Mouse (Mus musculus) heart, embryonic 10.5 days (tissue): ENCODE data around the gene Cdk20. TPM values are rescaled to one million over a fixed set of nuclear protein-coding genes. Genes with fewer than 3 reads are reported as not detected.
"Not testable (repeated sequence)": the region's sequence is repeated elsewhere in the genome, so short reads cannot be mapped to it uniquely, and the experiment has no call there.

ENCODE experiments used
- DNase-seq: peaks from one replicate; pipeline ENCODE4 v3.0.0-alpha.2; 2017; ENCODE audit warnings: low spot score
- H3K27ac ChIP-seq: fragments of 300-500 bp; sonication (generic); 2 replicates; pipeline ENCODE4 v1.5.1; 2016; ENCODE audit warnings: mild to moderate bottlenecking
- H3K27me3 ChIP-seq: fragments of 300-500 bp; sonication (generic); 2 replicates; pipeline ENCODE4 v1.6.1; 2016; ENCODE audit warnings: mild to moderate bottlenecking; ENCODE audit not compliant: poor library complexity, insufficient read depth, severe bottlenecking
- H3K36me3 ChIP-seq: fragments of 300-500 bp; sonication (generic); 2 replicates; pipeline ENCODE4 v1.6.1; 2016; ENCODE audit warnings: mild to moderate bottlenecking, moderate library complexity
- H3K4me1 ChIP-seq: fragments of 300-500 bp; sonication (generic); 2 replicates; pipeline ENCODE4 v1.6.1; 2016; ENCODE audit warnings: mild to moderate bottlenecking
- H3K4me3 ChIP-seq: fragments of 300-500 bp; sonication (generic); 2 replicates; pipeline ENCODE4 v1.5.1; 2016; ENCODE audit warnings: mild to moderate bottlenecking, moderate library complexity
- H3K9me3 ChIP-seq: fragments of 300-500 bp; sonication (generic); 2 replicates; pipeline ENCODE4 v1.6.1; 2016; ENCODE audit warnings: mild to moderate bottlenecking, moderate library complexity
- WGBS: fragments of 180-500 bp; shearing (Covaris S2); methylation state at CpG from one replicate; pipeline ENCODE4 v1.1.7; 2016; 5-methylcytosine and 5-hydroxymethylcytosine counted together
- polyA plus RNA-seq: library from polyadenylated mRNA; unstranded; fragments of >200 nt; fragmentation: Nextera tagmentation; extraction: Ambion mirVana; gene quantifications from 2 replicates; pipeline ENCODE4 v1.2.1, GENCODE M21; 2016

Cdk20 gene
- polyA plus RNA-seq, 1 experiment from 2014 or later = 6.2 TPM

- 66% methylated on average over 7 of the region's 7 CpGs for WGBS
- H3K27me3 ChIP-seq = no peaks in the 10 kb centered on the region
- H3K27ac ChIP-seq = no peak overlapping the region
- DNase-seq = no peak
- no peaks in the 10 kb centered on the region for H3K9me3 ChIP-seq
- H3K36me3 ChIP-seq = no peaks in the 10 kb centered on the region
- no peak overlapping the region for H3K4me3 ChIP-seq
- H3K4me1 ChIP-seq = peaks cover 6% of the 10 kb centered on the region
These were observed 5.7 kb downstream of the Cdk20 start for GRCm38 (mm10) chr13:64437801-64438200.

GRCm38 (mm10) chr13:64438863-64439452, 6.8 kb downstream of the Cdk20 start:
- Histone ChIP-seq H3K27me3 (no peaks in the 10 kb centered on the region), H3K27ac (peak overlapping the region; percentile 16; the same call in 1 of the 2 replicates), H3K36me3 (no peaks in the 10 kb centered on the region), H3K9me3 (no peaks in the 10 kb centered on the region), H3K4me3 (no peak overlapping the region), H3K4me1 (peaks cover 4% of the 10 kb centered on the region)
- WGBS = 54% methylated on average over 9 of the region's 9 CpGs
- DNase-seq = peak; percentile 89

- DNase-seq = no peak
- Histone ChIP-seq H3K27me3 (no peaks in the 10 kb centered on the region), H3K27ac (no peak overlapping the region), H3K4me1 (peaks cover 4% of the 10 kb centered on the region), H3K4me3 (no peak overlapping the region), H3K9me3 (no peaks in the 10 kb centered on the region), H3K36me3 (no peaks in the 10 kb centered on the region)
- WGBS = 74% methylated on average over 5 of the region's 5 CpGs
These were observed 7.4 kb downstream of the Cdk20 start for GRCm38 (mm10) chr13:64439471-64439870.

GRCm38 (mm10) chr13:64440592-64440991, 8.5 kb downstream of the Cdk20 start:
- Histone ChIP-seq H3K27me3 (no peaks in the 10 kb centered on the region), H3K4me1 (peaks cover 4% of the 10 kb centered on the region), H3K4me3 (no peak overlapping the region), H3K9me3 (no peaks in the 10 kb centered on the region), H3K27ac (no peak overlapping the region), H3K36me3 (no peaks in the 10 kb centered on the region)
- 64% methylated on average over 4 of the region's 4 CpGs for WGBS
- DNase-seq = no peak

GRCm38 (mm10) chr13:64443263-64443894, 11.3 kb downstream of the Cdk20 start:
- whole genome bisulfite sequencing = 48% methylated on average over 4 of the region's 4 CpGs
- Histone ChIP-seq H3K27me3 (no peaks in the 10 kb centered on the region), H3K9me3 (no peaks in the 10 kb centered on the region), H3K36me3 (no peaks in the 10 kb centered on the region), H3K27ac (no peak overlapping the region), H3K4me3 (no peak overlapping the region), H3K4me1 (peaks cover 4% of the 10 kb centered on the region)
- DNase-seq = no peak

GRCm38 (mm10) chr13:64445254-64445920, 13.3 kb downstream of the Cdk20 start:
- Histone ChIP-seq H3K4me1 (no peaks in the 10 kb centered on the region; the same call in 1 of the 2 replicates), H3K4me3 (no peak overlapping the region), H3K36me3 (no peaks in the 10 kb centered on the region), H3K9me3 (no peaks in the 10 kb centered on the region), H3K27ac (no peak overlapping the region), H3K27me3 (no peaks in the 10 kb centered on the region)
- WGBS = 71% methylated on average over 9 of the region's 9 CpGs
- no peak for DNase-seq

- H3K4me3 ChIP-seq = no peak overlapping the region
- H3K27ac ChIP-seq = no peak overlapping the region
- H3K27me3 ChIP-seq = no peaks in the 10 kb centered on the region
- 0% methylated on average over 1 of the region's 1 CpGs for WGBS
- no peak for DNase-seq
- H3K36me3 ChIP-seq = no peaks in the 10 kb centered on the region
- H3K4me1 ChIP-seq = no peaks in the 10 kb centered on the region; the same call in 1 of the 2 replicates
- H3K9me3 ChIP-seq = no peaks in the 10 kb centered on the region
These were observed 15.8 kb downstream of the Cdk20 start for GRCm38 (mm10) chr13:64447947-64448346.

- 76% methylated on average over 5 of the region's 5 CpGs for WGBS
- no peaks in the 10 kb centered on the region for H3K27me3 ChIP-seq
- H3K27ac ChIP-seq = no peak overlapping the region
- H3K36me3 ChIP-seq = no peaks in the 10 kb centered on the region
- H3K4me1 ChIP-seq = no peaks in the 10 kb centered on the region
- no peak overlapping the region for H3K4me3 ChIP-seq
- no peak for DNase-seq
- no peaks in the 10 kb centered on the region for H3K9me3 ChIP-seq
These were observed 16.6 kb downstream of the Cdk20 start for GRCm38 (mm10) chr13:64448729-64449128.

- WGBS = 70% methylated on average over 7 of the region's 7 CpGs
- Histone ChIP-seq H3K4me3 (no peak overlapping the region), H3K36me3 (no peaks in the 10 kb centered on the region), H3K9me3 (no peaks in the 10 kb centered on the region), H3K4me1 (no peaks in the 10 kb centered on the region), H3K27ac (no peak overlapping the region), H3K27me3 (no peaks in the 10 kb centered on the region)
- no peak for DNase-seq
These were observed 18.1 kb downstream of the Cdk20 start for GRCm38 (mm10) chr13:64450001-64450794.

GRCm38 (mm10) chr13:64457225-64457978, 25.3 kb downstream of the Cdk20 start:
- not testable (repeated sequence) for H3K27ac ChIP-seq, DNase-seq, H3K36me3 ChIP-seq, H3K27me3 ChIP-seq, H3K9me3 ChIP-seq, H3K4me1 ChIP-seq, H3K4me3 ChIP-seq
- WGBS = 76% methylated on average over 19 of the region's 19 CpGs

GRCm38 (mm10) chr13:64458181-64458580, 26.1 kb downstream of the Cdk20 start:
- no peaks in the 10 kb centered on the region for H3K27me3 ChIP-seq
- no peaks in the 10 kb centered on the region for H3K9me3 ChIP-seq
- no peaks in the 10 kb centered on the region for H3K4me1 ChIP-seq
- no peaks in the 10 kb centered on the region for H3K36me3 ChIP-seq
- no peak overlapping the region for H3K4me3 ChIP-seq
- H3K27ac ChIP-seq = no peak overlapping the region
- DNase-seq = no peak
- 89% methylated on average over 14 of the region's 14 CpGs for WGBS

GRCm38 (mm10) chr13:64462581-64462980, 30.5 kb downstream of the Cdk20 start:
- Histone ChIP-seq H3K9me3 (no peaks in the 10 kb centered on the region), H3K4me3 (no peak overlapping the region), H3K36me3 (no peaks in the 10 kb centered on the region), H3K27me3 (no peaks in the 10 kb centered on the region), H3K27ac (no peak overlapping the region), H3K4me1 (no peaks in the 10 kb centered on the region)
- 81% methylated on average over 2 of the region's 2 CpGs for WGBS
- no peak for DNase-seq
